Mouse (Mus musculus): ENCODE measurements around the gene Rab8a. TPM values are rescaled to one million over a fixed set of nuclear protein-coding genes. Genes with fewer than 3 reads are reported as not detected.
A peak's percentile ranks its signal among the peaks of the same experiment; 100 is the strongest.

The Rab8a gene
- polyA plus RNA-seq, 1 experiment: 49.0 TPM

- Histone ChIP-seq H3K36me3 (ENCODE audit: control insufficient read depth, insufficient read depth, low read length) (no peaks in the 10 kb centered on the region), H3K27ac (ENCODE audit: insufficient read depth, low read length) (0 out of 2 replicates have a peak overlapping the region, but pooled peaks have one; percentile 17), H3K27me3 (ENCODE audit: control insufficient read depth, insufficient read depth, low read length) (no peaks in the 10 kb centered on the region), H3K4me1 (ENCODE audit: control insufficient read depth, insufficient read depth, insufficient read length) (peaks cover 12% of the 10 kb centered on the region; the same call in 1 of the 2 replicates), H3K4me3 (ENCODE audit: extremely low read depth, insufficient read depth, insufficient read length) (no peak overlapping the region)
- TF ChIP-seq CTCF (IDR thresholded peaks at IDR 0.05; ENCODE audit: extremely low read depth, insufficient read depth, insufficient read length, insufficient replicate concordance) (no peak), POLR2A (IDR thresholded peaks at IDR 0.05; ENCODE audit: low read depth, low read length) (no peak)
- no peak for DNase-seq (ENCODE audit: low read depth in 1 of 2, low spot score in 2 of 2)
- 76% methylated on average over 2 of the region's 2 CpGs for WGBS
Observed at GRCm38 (mm10) chr8:72131251-72131650, 29.7 kb upstream of the Rab8a start.

GRCm38 (mm10) chr8:72131901-72132300 lies 29.1 kb upstream of the Rab8a start:
- 0 out of 2 replicates have a peak overlapping the region, but pooled peaks have one; percentile 17 for H3K27ac ChIP-seq (ENCODE audit: insufficient read depth, low read length)
- WGBS: 45% methylated on average over 2 of the region's 2 CpGs

GRCm38 (mm10) chr8:72132417-72132816 lies 28.6 kb upstream of the Rab8a start:
- WGBS: 88% methylated on average over 1 of the region's 1 CpGs
- TF ChIP-seq CTCF (IDR thresholded peaks at IDR 0.05; ENCODE audit: extremely low read depth, insufficient read depth, insufficient read length, insufficient replicate concordance): no peak
- TF ChIP-seq POLR2A (IDR thresholded peaks at IDR 0.05; ENCODE audit: low read depth, low read length): no peak
- DNase-seq (ENCODE audit: low read depth in 1 of 2, low spot score in 2 of 2): no peak
- Histone ChIP-seq H3K36me3 (ENCODE audit: control insufficient read depth, insufficient read depth, low read length) (no peaks in the 10 kb centered on the region), H3K27me3 (ENCODE audit: control insufficient read depth, insufficient read depth, low read length) (no peaks in the 10 kb centered on the region), H3K4me1 (ENCODE audit: control insufficient read depth, insufficient read depth, insufficient read length) (peaks cover 16% of the 10 kb centered on the region; the same call in 1 of the 2 replicates), H3K27ac (ENCODE audit: insufficient read depth, low read length) (0 out of 2 replicates have a peak overlapping the region, but pooled peaks have one; percentile 2), H3K4me3 (ENCODE audit: extremely low read depth, insufficient read depth, insufficient read length) (no peak overlapping the region)

More at GRCm38 (mm10) chr8:72131901-72132300, 29.1 kb upstream of the Rab8a start:
- Histone ChIP-seq H3K27me3 (ENCODE audit: control insufficient read depth, insufficient read depth, low read length) (no peaks in the 10 kb centered on the region), H3K4me1 (ENCODE audit: control insufficient read depth, insufficient read depth, insufficient read length) (peaks cover 13% of the 10 kb centered on the region; the same call in 1 of the 2 replicates), H3K36me3 (ENCODE audit: control insufficient read depth, insufficient read depth, low read length) (no peaks in the 10 kb centered on the region), H3K4me3 (ENCODE audit: extremely low read depth, insufficient read depth, insufficient read length) (no peak overlapping the region)
- TF ChIP-seq POLR2A (IDR thresholded peaks at IDR 0.05; ENCODE audit: low read depth, low read length): no peak
- TF ChIP-seq CTCF (IDR thresholded peaks at IDR 0.05; ENCODE audit: extremely low read depth, insufficient read depth, insufficient read length, insufficient replicate concordance): no peak
- DNase-seq (ENCODE audit: low read depth in 1 of 2, low spot score in 2 of 2): peak in 1 of 2 experiments; percentile 24

- H3K4me1 ChIP-seq (ENCODE audit: control insufficient read depth, insufficient read depth, insufficient read length): peaks cover 18% of the 10 kb centered on the region; the same call in 1 of the 2 replicates
- no peaks in the 10 kb centered on the region for H3K27me3 ChIP-seq (ENCODE audit: control insufficient read depth, insufficient read depth, low read length)
- H3K4me3 ChIP-seq (ENCODE audit: extremely low read depth, insufficient read depth, insufficient read length): no peak overlapping the region
- H3K27ac ChIP-seq (ENCODE audit: insufficient read depth, low read length): 0 out of 2 replicates have a peak overlapping the region, but pooled peaks have one; percentile 11
- TF ChIP-seq CTCF (IDR thresholded peaks at IDR 0.05; ENCODE audit: extremely low read depth, insufficient read depth, insufficient read length, insufficient replicate concordance) (no peak), POLR2A (IDR thresholded peaks at IDR 0.05; ENCODE audit: low read depth, low read length) (no peak)
- 92% methylated on average over 1 of the region's 1 CpGs for WGBS
- H3K36me3 ChIP-seq (ENCODE audit: control insufficient read depth, insufficient read depth, low read length): no peaks in the 10 kb centered on the region
- DNase-seq (ENCODE audit: low read depth in 1 of 2, low spot score in 2 of 2): no peak
Observed at GRCm38 (mm10) chr8:72132891-72133290, 28.1 kb upstream of the Rab8a start.

DNA sequence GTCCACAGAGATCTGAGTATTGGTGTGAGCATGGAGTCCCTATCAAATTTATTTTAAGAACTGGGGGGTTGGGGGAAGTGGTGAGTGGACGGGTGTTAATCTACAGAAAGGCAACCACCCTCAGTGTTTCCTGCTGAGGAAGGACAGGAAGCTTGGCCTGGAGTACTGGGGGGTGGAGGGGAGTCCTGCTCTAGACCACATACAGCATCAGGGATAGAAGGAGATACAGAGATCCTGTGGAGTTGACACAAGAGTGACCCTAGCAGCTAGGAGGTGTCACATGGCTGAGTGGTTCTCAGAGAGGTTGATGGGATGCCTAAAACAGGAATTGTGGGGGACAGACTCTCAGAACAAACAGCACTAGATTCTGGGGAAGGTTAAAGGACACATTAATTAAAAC lies 27.5 kb upstream of the Rab8a start:
- Histone ChIP-seq H3K27me3 (ENCODE audit: control insufficient read depth, insufficient read depth, low read length) (no peaks in the 10 kb centered on the region), H3K27ac (ENCODE audit: insufficient read depth, low read length) (0 out of 2 replicates have a peak overlapping the region, but pooled peaks have one; percentile 11), H3K4me3 (ENCODE audit: extremely low read depth, insufficient read depth, insufficient read length) (no peak overlapping the region), H3K4me1 (ENCODE audit: control insufficient read depth, insufficient read depth, insufficient read length) (peaks cover 21% of the 10 kb centered on the region; the same call in 1 of the 2 replicates), H3K36me3 (ENCODE audit: control insufficient read depth, insufficient read depth, low read length) (peaks cover 3% of the 10 kb centered on the region)
- no peak for DNase-seq (ENCODE audit: low read depth in 1 of 2, low spot score in 2 of 2)
- 17% methylated on average over 1 of the region's 1 CpGs for WGBS
- TF ChIP-seq POLR2A (IDR thresholded peaks at IDR 0.05; ENCODE audit: low read depth, low read length) (no peak), CTCF (IDR thresholded peaks at IDR 0.05; ENCODE audit: extremely low read depth, insufficient read depth, insufficient read length, insufficient replicate concordance) (no peak)

- 4% methylated on average over 47 of the region's 49 CpGs for WGBS
- peak within 1 kb of the TSS; percentile 99 for H3K27ac ChIP-seq (ENCODE audit: insufficient read depth, low read length)
- H3K4me3 ChIP-seq (ENCODE audit: extremely low read depth, insufficient read depth, insufficient read length): peak within 1 kb of the TSS; percentile 97
- peak; percentile 50 to 72 for DNase-seq (ENCODE audit: low read depth in 1 of 2, low spot score in 2 of 2)
- TF ChIP-seq CTCF (IDR thresholded peaks at IDR 0.05; ENCODE audit: extremely low read depth, insufficient read depth, insufficient read length, insufficient replicate concordance): no peak
- TF ChIP-seq POLR2A (IDR thresholded peaks at IDR 0.05; ENCODE audit: low read depth, low read length): peak; percentile 79
- H3K36me3 ChIP-seq (ENCODE audit: control insufficient read depth, insufficient read depth, low read length): peaks cover 12% of the 10 kb centered on the region
- peaks cover 21% of the 10 kb centered on the region; the same call in 1 of the 2 replicates for H3K4me1 ChIP-seq (ENCODE audit: control insufficient read depth, insufficient read depth, insufficient read length)
- no peaks in the 10 kb centered on the region for H3K27me3 ChIP-seq (ENCODE audit: control insufficient read depth, insufficient read depth, low read length)
Observed at GRCm38 (mm10) chr8:72134756-72135445, 26.1 kb upstream of the Rab8a start, which contains the start of gene Tpm4. TSS of gene Tpm4 (plus strand) at chr8:72134975.
